Mouse (Mus musculus): ENCODE measurements around the gene Nox1. TPM values are rescaled to one million over a fixed set of nuclear protein-coding genes. Genes with fewer than 3 reads are reported as not detected.
A peak's percentile ranks its signal among the peaks of the same experiment; 100 is the strongest.

The Nox1 gene
- total RNA-seq, 4 experiments from 2014 or later: 0.28 TPM; not detected in 3

GRCm38 (mm10) chrX:134132295-134132694, 89.5 kb downstream of the Nox1 start:
- no peak for DNase-seq (ENCODE audit: low spot score in 2 of 2)

- DNase-seq (ENCODE audit: low spot score in 2 of 2): no peak
These were observed 93.2 kb downstream of the Nox1 start for GRCm38 (mm10) chrX:134128549-134128948.

- DNase-seq (ENCODE audit: low spot score in 2 of 2): no peak
These were observed 105.3 kb downstream of the Nox1 start for GRCm38 (mm10) chrX:134116417-134116816.

GRCm38 (mm10) chrX:134111767-134112166, 110.0 kb downstream of the Nox1 start:
- no peak for DNase-seq (ENCODE audit: low spot score in 2 of 2)

- peak in 1 of 2 experiments; percentile 18 for DNase-seq (ENCODE audit: low spot score in 2 of 2)
These were observed 119.1 kb downstream of the Nox1 start for GRCm38 (mm10) chrX:134102641-134103040.

GRCm38 (mm10) chrX:134085453-134085852, 136.3 kb downstream of the Nox1 start:
- no peak for DNase-seq (ENCODE audit: low spot score in 2 of 2)

GRCm38 (mm10) chrX:134059764-134060163, 162.0 kb downstream of the Nox1 start:
- DNase-seq (ENCODE audit: low spot score in 2 of 2): no peak

- peak; percentile 83 to 93 for DNase-seq (ENCODE audit: low spot score in 2 of 2)
These were observed 162.6 kb downstream of the Nox1 start, which contains the start of gene Cstf2 for GRCm38 (mm10) chrX:134058987-134059712. Cstf2 (plus strand) TSS chrX:134059187.

- no peak for DNase-seq (ENCODE audit: low spot score in 2 of 2)
These were observed 163.5 kb downstream of the Nox1 start for GRCm38 (mm10) chrX:134058040-134058875.

- no peak for DNase-seq (ENCODE audit: low spot score in 2 of 2)
These were observed 164.9 kb downstream of the Nox1 start for GRCm38 (mm10) chrX:134056897-134057296.

- DNase-seq (ENCODE audit: low spot score in 2 of 2): no peak
These were observed 172.8 kb downstream of the Nox1 start for GRCm38 (mm10) chrX:134048994-134049393.

Small RNA genes lying within 50 kb of the gene (microRNA-seq; reads per million reads assigned to microRNA genes)
- gene Mir3112: 0 reads per million in 2 experiments

Other genes starting within 250 kb of the Nox1 start
- 1 to 10 TPM in 2 of 4 experiments, under 1 TPM in 2; 0.59 to 2.3 (median 1.2) TPM for gene Sytl4, start 240.1 kb downstream of the Nox1 start, total RNA-seq (2022)
- gene Cstf2, start 162.8 kb downstream of the Nox1 start, total RNA-seq (2022): 100 to 1,000 TPM in 3 of 4 experiments, 10 to 100 TPM in 1; 97.8 to 122 (median 107) TPM
- gene Xkrx, start 59.9 kb downstream of the Nox1 start, total RNA-seq (2022): 1 to 10 TPM; 1.5 to 2.9 (median 2.6) TPM
- gene Arl13a, start 34.5 kb downstream of the Nox1 start, total RNA-seq (2022): not detected
- 10 to 100 TPM in 3 of 4 experiments, 1 to 10 TPM in 1; 8.1 to 12.9 (median 11.5) TPM for gene Trmt2b, start 55.0 kb upstream of the Nox1 start, total RNA-seq (2022)
- gene Tmem35a, start 73.3 kb upstream of the Nox1 start, total RNA-seq (2022): 10 to 100 TPM; 58.2 to 64.5 (median 58.8) TPM
- gene Cenpi, start 86.1 kb upstream of the Nox1 start, total RNA-seq (2022): under 1 TPM; 0.26 to 0.55 (median 0.42) TPM
- 10 to 100 TPM; 42.3 to 53.0 (median 51.1) TPM for gene Drp2, start 182.6 kb upstream of the Nox1 start, total RNA-seq (2022)